Mouse (Mus musculus): ENCODE measurements around the gene Gas2l1.

- TF ChIP-seq CTCF (IDR thresholded peaks at IDR 0.05; ENCODE audit: low read depth): no peak
- no peak for TF ChIP-seq EP300 (IDR thresholded peaks at IDR 0.05; ENCODE audit: low read depth)
Measured at GRCm38 (mm10) chr11:5058783-5059182, 6.3 kb downstream of the Gas2l1 start.
